Mouse (Mus musculus): Measurements from ENCODE around the gene 1810065E05Rik. TPM values are rescaled to one million over a fixed set of nuclear protein-coding genes. Genes with fewer than 3 reads are reported as not detected.

Gene 1810065E05Rik
- polyA plus RNA-seq, 1 experiment = 1.0 TPM

- Histone ChIP-seq H3K36me3 (ENCODE audit: control insufficient read depth, insufficient read depth, low read length) (no peaks in the 10 kb centered on the region), H3K4me1 (ENCODE audit: control insufficient read depth, insufficient read depth, insufficient read length, low read length) (no peaks in the 10 kb centered on the region), H3K4me3 (ENCODE audit: low read depth, low read length) (no peak overlapping the region), H3K27ac (ENCODE audit: insufficient read depth, low read depth, low read length) (no peak overlapping the region), H3K27me3 (ENCODE audit: control insufficient read depth, insufficient read depth, low read length) (no peaks in the 10 kb centered on the region)
- 73% methylated on average over 5 of the region's 5 CpGs for WGBS
- TF ChIP-seq CTCF (IDR thresholded peaks at IDR 0.05; ENCODE audit: extremely low read depth, insufficient read length, insufficient replicate concordance, low read depth, low read length) (no peak), POLR2A (IDR thresholded peaks at IDR 0.05; ENCODE audit: low read depth, low read length) (no peak)
Measured at GRCm38 (mm10) chr11:58400655-58401054, 20.3 kb upstream of the 1810065E05Rik start.

- H3K36me3 ChIP-seq (ENCODE audit: control insufficient read depth, insufficient read depth, low read length) = no peaks in the 10 kb centered on the region
- no peaks in the 10 kb centered on the region for H3K27me3 ChIP-seq (ENCODE audit: control insufficient read depth, insufficient read depth, low read length)
- 17% methylated on average over 3 of the region's 3 CpGs for WGBS
- H3K27ac ChIP-seq (ENCODE audit: insufficient read depth, low read depth, low read length) = no peak overlapping the region
- no peaks in the 10 kb centered on the region for H3K4me1 ChIP-seq (ENCODE audit: control insufficient read depth, insufficient read depth, insufficient read length, low read length)
- no peak for TF ChIP-seq CTCF (IDR thresholded peaks at IDR 0.05; ENCODE audit: extremely low read depth, insufficient read length, insufficient replicate concordance, low read depth, low read length)
- no peak for TF ChIP-seq POLR2A (IDR thresholded peaks at IDR 0.05; ENCODE audit: low read depth, low read length)
- H3K4me3 ChIP-seq (ENCODE audit: low read depth, low read length) = no peak overlapping the region
Measured at GRCm38 (mm10) chr11:58408066-58408465, 12.8 kb upstream of the 1810065E05Rik start.

GRCm38 (mm10) chr11:58418336-58418735, 2.6 kb upstream of the 1810065E05Rik start:
- 68% methylated on average over 3 of the region's 3 CpGs for WGBS
- Histone ChIP-seq H3K4me3 (ENCODE audit: low read depth, low read length) (no peak overlapping the region), H3K27me3 (ENCODE audit: control insufficient read depth, insufficient read depth, low read length) (no peaks in the 10 kb centered on the region), H3K4me1 (ENCODE audit: control insufficient read depth, insufficient read depth, insufficient read length, low read length) (peaks cover 21% of the 10 kb centered on the region; the same call in 1 of the 2 replicates), H3K27ac (ENCODE audit: insufficient read depth, low read depth, low read length) (no peak overlapping the region), H3K36me3 (ENCODE audit: control insufficient read depth, insufficient read depth, low read length) (no peaks in the 10 kb centered on the region)
- TF ChIP-seq CTCF (IDR thresholded peaks at IDR 0.05; ENCODE audit: extremely low read depth, insufficient read length, insufficient replicate concordance, low read depth, low read length) (no peak), POLR2A (IDR thresholded peaks at IDR 0.05; ENCODE audit: low read depth, low read length) (no peak)

- H3K4me1 ChIP-seq (ENCODE audit: control insufficient read depth, insufficient read depth, insufficient read length, low read length) = no peaks in the 10 kb centered on the region; the same call in 1 of the 2 replicates
- no peak within 1 kb of the TSS for H3K4me3 ChIP-seq (ENCODE audit: low read depth, low read length)
- peak within 1 kb of the TSS; percentile 4; the same call in 1 of the 2 replicates for H3K27ac ChIP-seq (ENCODE audit: insufficient read depth, low read depth, low read length)
- WGBS = 76% methylated on average over 3 of the region's 3 CpGs
- no peaks in the 10 kb centered on the region for H3K36me3 ChIP-seq (ENCODE audit: control insufficient read depth, insufficient read depth, low read length)
- no peak for TF ChIP-seq CTCF (IDR thresholded peaks at IDR 0.05; ENCODE audit: extremely low read depth, insufficient read length, insufficient replicate concordance, low read depth, low read length)
- H3K27me3 ChIP-seq (ENCODE audit: control insufficient read depth, insufficient read depth, low read length) = no peaks in the 10 kb centered on the region; the same call in 1 of the 2 replicates
Measured at GRCm38 (mm10) chr11:58432259-58432658, 11.3 kb downstream of the 1810065E05Rik start, which contains the start of gene Gm12253. Gene Gm12253 (plus strand): TSS chr11:58432559.

- TF ChIP-seq CTCF (IDR thresholded peaks at IDR 0.05; ENCODE audit: extremely low read depth, insufficient read length, insufficient replicate concordance, low read depth, low read length) = no peak
- no peak for TF ChIP-seq POLR2A (IDR thresholded peaks at IDR 0.05; ENCODE audit: low read depth, low read length)
- H3K36me3 ChIP-seq (ENCODE audit: control insufficient read depth, insufficient read depth, low read length) = no peaks in the 10 kb centered on the region
- H3K27ac ChIP-seq (ENCODE audit: insufficient read depth, low read depth, low read length) = no peak overlapping the region
- no peaks in the 10 kb centered on the region; the same call in 1 of the 2 replicates for H3K27me3 ChIP-seq (ENCODE audit: control insufficient read depth, insufficient read depth, low read length)
- no peaks in the 10 kb centered on the region for H3K4me1 ChIP-seq (ENCODE audit: control insufficient read depth, insufficient read depth, insufficient read length, low read length)
- H3K4me3 ChIP-seq (ENCODE audit: low read depth, low read length) = no peak overlapping the region
- 15% methylated on average over 5 of the region's 5 CpGs for WGBS
Measured at GRCm38 (mm10) chr11:58437866-58438265, 17.0 kb downstream of the 1810065E05Rik start.

GRCm38 (mm10) chr11:58452759-58453158, 31.8 kb downstream of the 1810065E05Rik start, which contains the start of gene Lypd9:
Gene Lypd9 (minus strand): TSS chr11:58452923.
- Histone ChIP-seq H3K27ac (ENCODE audit: insufficient read depth, low read depth, low read length) (no peak within 1 kb of the TSS), H3K4me1 (ENCODE audit: control insufficient read depth, insufficient read depth, insufficient read length, low read length) (no peaks in the 10 kb centered on the region), H3K4me3 (ENCODE audit: low read depth, low read length) (no peak within 1 kb of the TSS), H3K36me3 (ENCODE audit: control insufficient read depth, insufficient read depth, low read length) (no peaks in the 10 kb centered on the region), H3K27me3 (ENCODE audit: control insufficient read depth, insufficient read depth, low read length) (no peaks in the 10 kb centered on the region)
- 97% methylated on average over 9 of the region's 9 CpGs for WGBS
- TF ChIP-seq CTCF (IDR thresholded peaks at IDR 0.05; ENCODE audit: extremely low read depth, insufficient read length, insufficient replicate concordance, low read depth, low read length) = no peak
- no peak for TF ChIP-seq POLR2A (IDR thresholded peaks at IDR 0.05; ENCODE audit: low read depth, low read length)

- Histone ChIP-seq H3K36me3 (ENCODE audit: control insufficient read depth, insufficient read depth, low read length) (no peaks in the 10 kb centered on the region), H3K27ac (ENCODE audit: insufficient read depth, low read depth, low read length) (no peak overlapping the region), H3K4me3 (ENCODE audit: low read depth, low read length) (no peak overlapping the region), H3K27me3 (ENCODE audit: control insufficient read depth, insufficient read depth, low read length) (no peaks in the 10 kb centered on the region), H3K4me1 (ENCODE audit: control insufficient read depth, insufficient read depth, insufficient read length, low read length) (no peaks in the 10 kb centered on the region)
- TF ChIP-seq CTCF (IDR thresholded peaks at IDR 0.05; ENCODE audit: extremely low read depth, insufficient read length, insufficient replicate concordance, low read depth, low read length) = no peak
- no peak for TF ChIP-seq POLR2A (IDR thresholded peaks at IDR 0.05; ENCODE audit: low read depth, low read length)
- WGBS = 60% methylated on average over 4 of the region's 4 CpGs
Measured at GRCm38 (mm10) chr11:58453592-58453991, 32.7 kb downstream of the 1810065E05Rik start.
